Mouse (Mus musculus) c-Kit-positive CD71-positive TER-119-negative erythroid progenitor cells, embryonic 14.5 days (primary cell): Measurements from ENCODE around the gene S100a6.

ENCODE experiments used
- DNase-seq: peaks from one replicate; pipeline ENCODE4 v3.0.0-alpha.2; 2013; ENCODE audit warnings: low read depth

The S100a6 gene

GRCm38 (mm10) chr3:90612728-90613291, at the start of gene S100a6:
Gene S100a6 (plus strand): TSS chr3:90612882.
- peak; percentile 8 for DNase-seq

- DNase-seq, result no peak
Observed at GRCm38 (mm10) chr3:90574691-90575090, 38.0 kb upstream of the S100a6 start.

GRCm38 (mm10) chr3:90575320-90575719, 37.4 kb upstream of the S100a6 start:
- no peak for DNase-seq

- DNase-seq, result no peak
Observed at GRCm38 (mm10) chr3:90576351-90577001, 36.2 kb upstream of the S100a6 start.

- no peak for DNase-seq
Observed at GRCm38 (mm10) chr3:90579433-90579832, 33.2 kb upstream of the S100a6 start.

- no peak for DNase-seq
Observed at GRCm38 (mm10) chr3:90581141-90581540, 31.5 kb upstream of the S100a6 start.

GRCm38 (mm10) chr3:90582156-90582555, 30.5 kb upstream of the S100a6 start:
- no peak for DNase-seq

- no peak for DNase-seq
Observed at GRCm38 (mm10) chr3:90582556-90582955, 30.1 kb upstream of the S100a6 start.

- no peak for DNase-seq
Observed at GRCm38 (mm10) chr3:90583893-90584292, 28.8 kb upstream of the S100a6 start.

- peak; percentile 29 for DNase-seq
Observed at GRCm38 (mm10) chr3:90585595-90585994, 27.1 kb upstream of the S100a6 start.

- no peak for DNase-seq
Observed at GRCm38 (mm10) chr3:90586016-90586643, 26.6 kb upstream of the S100a6 start.

GRCm38 (mm10) chr3:90586906-90587305, 25.8 kb upstream of the S100a6 start:
- DNase-seq, result no peak

- no peak for DNase-seq
Observed at GRCm38 (mm10) chr3:90587361-90588101, 25.2 kb upstream of the S100a6 start.

- DNase-seq, result no peak
Observed at GRCm38 (mm10) chr3:90589390-90589789, 23.3 kb upstream of the S100a6 start.

GRCm38 (mm10) chr3:90589947-90590346, 22.7 kb upstream of the S100a6 start, which contains the start of gene S100a2:
Gene S100a2 (plus strand): TSS chr3:90590247.
- no peak for DNase-seq

- DNase-seq, result no peak
Observed at GRCm38 (mm10) chr3:90594466-90594865, 18.2 kb upstream of the S100a6 start.

- no peak for DNase-seq
Observed at GRCm38 (mm10) chr3:90595556-90595955, 17.1 kb upstream of the S100a6 start.

GRCm38 (mm10) chr3:90596810-90597209, 15.9 kb upstream of the S100a6 start:
- no peak for DNase-seq

- DNase-seq, result no peak
Observed at GRCm38 (mm10) chr3:90597736-90598135, 14.9 kb upstream of the S100a6 start.

- DNase-seq, result no peak
Observed at GRCm38 (mm10) chr3:90598212-90598611, 14.5 kb upstream of the S100a6 start.

GRCm38 (mm10) chr3:90599401-90599800, 13.3 kb upstream of the S100a6 start:
- no peak for DNase-seq

- no peak for DNase-seq
Observed at GRCm38 (mm10) chr3:90600036-90600435, 12.6 kb upstream of the S100a6 start.
